Mouse (Mus musculus) urinary bladder, postnatal 0 days (tissue): ENCODE results near the gene Gm10184. TPM values are rescaled to one million over a fixed set of nuclear protein-coding genes. Genes with fewer than 3 reads are reported as not detected.

Experiments
- polyA plus RNA-seq: library from polyadenylated mRNA; unstranded; fragments of >200 nt; fragmentation: Nextera tagmentation; extraction: Ambion mirVana; gene quantifications from 2 replicates; pipeline ENCODE4 v1.2.1, GENCODE M21; 2015

Gm10184 gene
- 8.5 and 18.1 TPM in 2 replicates for polyA plus RNA-seq

GRCm38 (mm10) chr17:89910349-89910748 is at the start of gene Gm10184:
Gm10184 (minus strand) TSS chr17:89910449.

